Mouse (Mus musculus) bone marrow, adult 2 months (tissue): ENCODE measurements around the gene Ephb1.

Source experiments
- CTCF ChIP-seq: fragments of 200-500 bp; IDR thresholded peaks from 2 replicates; pipeline ENCODE4 v1.5.1; 2011; ENCODE audit warnings: low read length, control low read depth; ENCODE audit not compliant: control insufficient read depth, insufficient read depth
- POLR2A ChIP-seq: fragments of 200-500 bp; IDR thresholded peaks from 2 replicates; pipeline ENCODE4 v1.6.1; 2011; ENCODE audit warnings: low read depth, mild to moderate bottlenecking, control low read depth, low read length, borderline replicate concordance; ENCODE audit not compliant: control insufficient read depth

DNA sequence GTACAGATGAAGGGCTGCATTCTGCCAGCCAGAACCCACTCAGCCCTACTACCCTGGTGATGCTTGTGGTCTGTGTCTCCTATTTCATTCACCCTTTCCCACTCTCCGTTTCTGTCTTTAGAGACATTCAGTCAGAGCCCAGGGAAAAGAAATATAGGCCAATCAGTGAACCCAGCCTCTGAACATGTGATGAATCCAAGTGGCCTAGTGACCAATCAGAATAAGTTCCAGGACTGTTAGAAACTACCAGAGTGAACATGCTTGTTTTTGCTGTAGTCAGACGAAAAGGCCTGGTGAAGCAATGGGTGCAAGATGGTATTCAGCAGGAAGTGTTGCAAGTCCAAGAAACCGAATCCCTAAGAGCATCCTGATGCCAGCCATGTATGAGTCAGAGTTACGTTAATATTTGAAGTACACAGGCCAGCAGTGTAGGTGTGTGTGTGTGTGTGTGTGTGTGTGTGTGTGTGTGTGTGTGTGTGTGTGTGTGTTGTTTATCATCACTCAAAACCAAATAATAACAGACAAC, 26.8 kb downstream of the Ephb1 start:
- TF ChIP-seq CTCF = no peak
- no peak for TF ChIP-seq POLR2A
